Mouse (Mus musculus) spleen, adult 2 months (tissue): ENCODE data around the gene Tff3. TPM values are rescaled to one million over a fixed set of nuclear protein-coding genes. Genes with fewer than 3 reads are reported as not detected.

Experiments used
- DNase-seq, 2 experiments: peaks; one replicate each; pipeline versions ENCODE4 v3.0.0 to v3.0.0-alpha.2; 2012 to 2021; ENCODE audit warnings: low spot score in 2 of 2, low read depth in 1 of 2
- H3K27ac ChIP-seq: fragments of 200-500 bp; 2 replicates; pipeline ENCODE4 v1.5.1; 2012; ENCODE audit warnings: low read length, inconsistent platforms; ENCODE audit not compliant: insufficient read depth
- H3K27me3 ChIP-seq: fragments of 200-500 bp; 2 replicates; pipeline ENCODE4 v1.6.1; 2012; ENCODE audit warnings: mild to moderate bottlenecking, moderate library complexity, low read length, inconsistent platforms; ENCODE audit not compliant: control insufficient read depth, insufficient read depth
- H3K36me3 ChIP-seq: fragments of 200-500 bp; 2 replicates; pipeline ENCODE4 v1.6.1; 2012; ENCODE audit warnings: mild to moderate bottlenecking, low read length, inconsistent platforms; ENCODE audit not compliant: control insufficient read depth, insufficient read depth
- H3K4me1 ChIP-seq: fragments of 200-500 bp; 2 replicates; pipeline ENCODE4 v1.6.1; 2011; ENCODE audit warnings: inconsistent platforms; ENCODE audit not compliant: control insufficient read depth, insufficient read depth, insufficient read length
- H3K4me3 ChIP-seq: fragments of 200-500 bp; 2 replicates; pipeline ENCODE4 v1.5.1; 2011; ENCODE audit warnings: mild to moderate bottlenecking, inconsistent platforms; ENCODE audit not compliant: insufficient read depth, insufficient read length; ENCODE audit errors: extremely low read depth
- CTCF ChIP-seq: fragments of 200-500 bp; IDR thresholded peaks from 2 replicates; pipeline ENCODE4 v1.5.1; 2011; ENCODE audit warnings: mild to moderate bottlenecking, inconsistent platforms; ENCODE audit not compliant: insufficient read depth, insufficient read length, insufficient replicate concordance; ENCODE audit errors: extremely low read depth
- POLR2A ChIP-seq: fragments of 200-500 bp; IDR thresholded peaks from 2 replicates; pipeline ENCODE4 v1.6.1; 2011; ENCODE audit warnings: low read depth, low read length, inconsistent platforms
- WGBS: fragments of 180-500 bp; shearing (Covaris S2); methylation state at CpG from one replicate; pipeline ENCODE4 v1.1.7; 2018; 5-methylcytosine and 5-hydroxymethylcytosine counted together
- polyA plus RNA-seq: library from polyadenylated mRNA; depleted of rRNA; stranded (reverse); fragments of >200 nt; gene quantifications from 2 replicates; pipeline ENCODE4 v1.2.3, GENCODE M21; 2012; rRNA removed

Gene Tff3
- not detected in 2 replicates for polyA plus RNA-seq

DNA sequence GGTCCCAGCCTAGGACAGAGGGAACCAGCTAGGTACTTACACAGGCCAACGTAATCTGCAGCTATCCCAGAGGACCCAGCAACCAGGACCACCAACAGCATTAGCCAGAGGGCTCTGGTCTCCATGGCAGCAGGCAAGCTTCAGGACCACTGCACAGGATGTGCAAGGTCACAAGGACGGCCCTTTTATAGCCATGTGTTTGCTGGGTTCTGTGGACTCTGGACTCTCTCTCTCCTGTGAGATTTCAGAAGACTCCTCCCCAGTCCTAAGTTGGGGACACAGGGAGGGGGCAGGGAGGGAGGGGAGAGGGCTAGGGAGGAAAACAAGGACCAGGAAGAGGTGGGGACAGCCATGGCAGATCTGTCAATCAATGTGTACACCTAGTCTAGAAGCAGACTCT is at the start of gene Tff3:
Gene Tff3, minus strand, starts transcription at position 195 of the 400 bp plus-strand sequence.
- H3K27me3 ChIP-seq = no peaks in the 10 kb centered on the region
- 55% methylated on average over 2 of the region's 2 CpGs for WGBS
- H3K36me3 ChIP-seq = no peaks in the 10 kb centered on the region
- peaks cover 3% of the 10 kb centered on the region; the same call in 1 of the 2 replicates for H3K4me1 ChIP-seq
- DNase-seq = no peak
- no peak within 1 kb of the TSS for H3K27ac ChIP-seq
- no peak within 1 kb of the TSS for H3K4me3 ChIP-seq
- TF ChIP-seq POLR2A (no peak), CTCF (no peak)

DNA sequence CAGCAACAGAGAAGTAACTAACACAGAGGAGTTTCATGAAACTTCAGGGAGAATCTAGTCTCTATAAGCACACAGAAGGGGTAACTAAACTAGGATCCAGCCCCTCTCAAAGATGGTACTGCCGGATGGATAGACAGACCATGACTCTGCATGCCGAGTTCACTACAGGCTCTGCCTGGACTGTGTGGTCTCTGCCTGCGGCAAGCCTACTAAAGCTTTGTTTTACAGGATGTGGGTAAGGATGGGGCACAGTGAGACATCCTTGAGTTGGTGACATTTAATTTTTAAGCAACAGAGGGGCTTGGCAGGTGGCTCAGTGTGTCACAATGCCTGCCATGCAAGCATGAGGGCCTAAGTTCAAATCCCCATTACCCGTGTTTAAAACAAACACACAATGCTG is 46.9 kb upstream of the Tff3 start:
- H3K36me3 ChIP-seq = no peaks in the 10 kb centered on the region
- no peaks in the 10 kb centered on the region for H3K4me1 ChIP-seq
- no peaks in the 10 kb centered on the region for H3K27me3 ChIP-seq
- H3K4me3 ChIP-seq = no peak overlapping the region
- 33% methylated on average over 4 of the region's 4 CpGs for WGBS
- TF ChIP-seq POLR2A = no peak
- TF ChIP-seq CTCF = no peak
- H3K27ac ChIP-seq = no peak overlapping the region
- no peak for DNase-seq

DNA sequence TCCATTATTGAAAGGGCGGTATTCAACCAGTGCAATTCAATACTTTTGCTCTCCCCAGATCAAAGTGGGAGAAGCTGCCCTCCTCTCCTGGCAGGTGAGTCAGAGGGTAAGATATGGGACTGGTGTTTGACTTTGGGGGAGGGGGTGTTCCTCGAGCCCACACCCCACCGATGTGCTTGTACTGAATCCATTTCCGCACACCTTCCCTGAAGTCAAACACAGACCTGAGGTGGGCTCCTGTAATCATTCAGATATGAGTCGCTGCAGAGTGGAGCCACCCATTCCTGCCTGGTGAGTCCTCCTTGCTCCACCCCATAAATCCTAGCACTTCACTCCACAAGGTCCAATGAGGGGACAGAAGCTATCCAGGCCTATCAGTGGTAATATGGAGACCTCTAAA is 40.4 kb upstream of the Tff3 start:
- Histone ChIP-seq H3K36me3 (no peaks in the 10 kb centered on the region), H3K4me1 (no peaks in the 10 kb centered on the region), H3K27me3 (no peaks in the 10 kb centered on the region), H3K4me3 (no peak overlapping the region), H3K27ac (no peak overlapping the region)
- no peak for DNase-seq
- 89% methylated on average over 5 of the region's 5 CpGs for WGBS
- no peak for TF ChIP-seq POLR2A

DNA sequence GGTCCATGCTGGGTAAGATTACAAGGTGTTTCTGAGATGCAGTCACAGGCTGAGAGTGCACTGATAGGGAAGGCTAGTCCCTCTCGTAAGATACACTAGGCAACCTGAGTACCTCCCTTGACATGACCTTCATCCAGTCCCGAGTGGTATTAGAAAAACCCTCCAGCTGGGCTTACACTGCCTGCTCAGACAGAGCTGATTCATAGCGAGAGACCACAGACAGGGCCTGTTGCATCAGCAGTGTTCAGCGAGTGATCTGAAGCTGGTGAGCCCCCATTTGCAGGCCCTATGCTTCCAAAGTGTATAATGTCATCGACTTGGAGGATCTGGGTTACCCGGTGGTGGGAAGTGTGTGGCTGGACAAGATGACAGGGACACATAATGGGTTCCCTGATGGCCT is 35.7 kb upstream of the Tff3 start, which contains the start of gene Tff1:
Gene Tff1, minus strand, starts transcription at position 151 of the 400 bp plus-strand sequence.
- 84% methylated on average over 6 of the region's 6 CpGs for WGBS
- TF ChIP-seq POLR2A (no peak), CTCF (no peak)
- no peak within 1 kb of the TSS for H3K4me3 ChIP-seq
- DNase-seq = no peak
- H3K27me3 ChIP-seq = no peaks in the 10 kb centered on the region
- H3K27ac ChIP-seq = no peak within 1 kb of the TSS
- no peaks in the 10 kb centered on the region for H3K4me1 ChIP-seq
- H3K36me3 ChIP-seq = no peaks in the 10 kb centered on the region

DNA sequence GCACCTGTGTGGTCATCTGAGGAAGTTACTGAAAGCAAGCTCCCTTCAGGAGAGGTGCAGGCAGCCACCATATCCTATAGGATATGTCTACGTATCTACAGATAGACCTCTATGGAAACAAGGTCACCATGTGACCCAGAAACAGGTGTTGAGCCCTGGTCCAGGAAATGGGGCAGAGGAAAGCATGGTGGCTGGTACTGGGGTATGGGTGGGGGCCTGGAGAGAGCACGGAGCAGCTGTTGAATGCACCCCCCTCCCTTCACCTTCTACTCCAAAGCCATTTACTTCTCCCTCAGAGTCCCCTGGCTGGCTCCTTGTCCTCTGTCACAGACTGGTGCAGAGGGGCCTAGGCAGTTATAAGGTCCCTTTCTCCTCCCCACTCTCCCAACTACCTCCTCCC is 34.4 kb upstream of the Tff3 start:
- 61% methylated on average over 2 of the region's 2 CpGs for WGBS
- Histone ChIP-seq H3K27me3 (no peaks in the 10 kb centered on the region), H3K4me1 (no peaks in the 10 kb centered on the region), H3K36me3 (no peaks in the 10 kb centered on the region), H3K27ac (no peak overlapping the region), H3K4me3 (no peak overlapping the region)
- no peak for DNase-seq
- TF ChIP-seq POLR2A = no peak
- TF ChIP-seq CTCF = no peak

DNA sequence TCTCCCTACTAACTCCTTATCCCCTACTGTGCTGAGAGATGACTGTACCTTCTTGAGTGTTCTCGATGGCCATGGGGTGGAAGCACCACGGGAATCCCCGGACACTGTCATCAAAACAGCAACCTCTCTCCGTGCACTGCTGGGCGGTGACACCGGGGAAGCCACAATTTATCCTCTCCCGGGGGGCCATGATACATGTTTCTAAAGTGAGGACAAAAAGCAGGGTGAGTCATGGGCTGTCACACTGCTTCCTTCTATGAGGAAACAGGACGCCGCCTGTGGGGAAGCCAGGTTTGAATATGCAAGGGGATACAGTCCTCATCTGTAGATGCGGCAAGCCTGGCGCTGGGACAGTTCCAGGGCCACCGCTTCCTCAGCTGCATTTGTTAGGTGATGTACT is 33.2 kb upstream of the Tff3 start:
- Histone ChIP-seq H3K4me3 (no peak overlapping the region), H3K27me3 (no peaks in the 10 kb centered on the region), H3K36me3 (no peaks in the 10 kb centered on the region), H3K4me1 (no peaks in the 10 kb centered on the region), H3K27ac (no peak overlapping the region)
- no peak for DNase-seq
- TF ChIP-seq CTCF (no peak), POLR2A (no peak)
- 41% methylated on average over 12 of the region's 12 CpGs for WGBS

DNA sequence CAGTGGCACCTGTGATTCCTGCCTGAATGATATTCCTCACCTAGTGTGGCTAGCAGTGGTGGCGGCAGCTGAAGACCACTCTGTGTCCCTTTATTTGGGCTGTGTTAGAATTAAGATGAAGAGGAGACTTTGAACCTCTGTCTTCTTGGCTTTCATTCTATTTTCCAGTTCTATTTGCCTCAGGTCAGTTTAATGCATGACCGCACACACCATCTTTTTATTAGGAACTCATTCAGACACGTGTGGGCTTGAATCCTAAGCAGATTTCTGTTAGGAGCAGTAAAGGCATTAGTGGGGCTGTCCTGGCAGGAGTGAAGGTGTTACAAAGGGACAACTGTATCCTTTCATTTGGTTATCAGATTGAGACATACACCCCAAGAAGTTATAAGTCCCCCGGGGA is 30.8 kb upstream of the Tff3 start:
- Histone ChIP-seq H3K4me1 (no peaks in the 10 kb centered on the region), H3K4me3 (no peak overlapping the region), H3K27me3 (no peaks in the 10 kb centered on the region), H3K27ac (no peak overlapping the region), H3K36me3 (no peaks in the 10 kb centered on the region)
- WGBS = 87% methylated on average over 4 of the region's 4 CpGs
- DNase-seq = no peak
- TF ChIP-seq POLR2A (no peak), CTCF (no peak)
